Mouse (Mus musculus) neural tube, embryonic 11.5 days (tissue): Measurements from ENCODE around the gene Rras2. TPM values are rescaled to one million over a fixed set of nuclear protein-coding genes. Genes with fewer than 3 reads are reported as not detected.

Source experiments
- ATAC-seq: fragments of 200-750 bp; cut with Nextera tagmentation; 2 replicates; pipeline ENCODE4 v1.8.0; 2017; ENCODE audit warnings: moderate number of reproducible peaks, mild to moderate bottlenecking, moderate TSS enrichment, moderate library complexity; ENCODE audit not compliant: insufficient read depth, low FRiP score, low TSS enrichment
- DNase-seq: peaks from one replicate; pipeline ENCODE4 v3.0.0-alpha.2; 2015; ENCODE audit warnings: low spot score
- H3K27ac ChIP-seq: fragments of 300-500 bp; sonication (generic); 2 replicates; pipeline ENCODE4 v1.5.1; 2014; ENCODE audit warnings: low read depth, mild to moderate bottlenecking, low read length
- H3K27me3 ChIP-seq: fragments of 300-500 bp; sonication (generic); 2 replicates; pipeline ENCODE4 v1.6.1; 2014; ENCODE audit warnings: mild to moderate bottlenecking, low read length, mixed read lengths; ENCODE audit not compliant: control insufficient read depth, insufficient read depth
- H3K36me3 ChIP-seq: fragments of 300-500 bp; sonication (generic); 2 replicates; pipeline ENCODE4 v1.6.1; 2014; ENCODE audit warnings: mild to moderate bottlenecking, low read length, moderate library complexity, mixed read lengths; ENCODE audit not compliant: control insufficient read depth, insufficient read depth
- H3K4me1 ChIP-seq: fragments of 300-500 bp; sonication (generic); 2 replicates; pipeline ENCODE4 v1.6.1; 2014; ENCODE audit warnings: low read length, mixed read lengths; ENCODE audit not compliant: control insufficient read depth, insufficient read depth
- H3K4me2 ChIP-seq: fragments of 300-500 bp; sonication (generic); 2 replicates; pipeline ENCODE4 v1.6.1; 2014; ENCODE audit warnings: low read depth, mild to moderate bottlenecking, moderate library complexity
- H3K4me3 ChIP-seq: fragments of 300-500 bp; sonication (generic); 2 replicates; pipeline ENCODE4 v1.5.1; 2014; ENCODE audit warnings: low read depth, low read length
- H3K9ac ChIP-seq: fragments of 300-500 bp; sonication (generic); 2 replicates; pipeline ENCODE4 v1.6.1; 2014; ENCODE audit warnings: mild to moderate bottlenecking, low read length
- H3K9me3 ChIP-seq: fragments of 300-500 bp; sonication (generic); 2 replicates; pipeline ENCODE4 v1.6.1; 2016; ENCODE audit warnings: low read length; ENCODE audit not compliant: control insufficient read depth
- WGBS: fragments of 180-500 bp; shearing (Covaris S2); extraction: QIAGEN DNeasy Blood & Tissue Kit; methylation state at CpG from one replicate; pipeline ENCODE4 v1.1.7; 2014; 5-methylcytosine and 5-hydroxymethylcytosine counted together
- polyA plus RNA-seq: library from polyadenylated mRNA; unstranded; fragments of >200 nt; fragmentation: Nextera tagmentation; extraction: Ambion mirVana; gene quantifications from 2 replicates; pipeline ENCODE4 v1.2.1, GENCODE M21; 2014

Gene Rras2
- polyA plus RNA-seq, result 25.4 and 26.9 TPM in 2 replicates

DNA sequence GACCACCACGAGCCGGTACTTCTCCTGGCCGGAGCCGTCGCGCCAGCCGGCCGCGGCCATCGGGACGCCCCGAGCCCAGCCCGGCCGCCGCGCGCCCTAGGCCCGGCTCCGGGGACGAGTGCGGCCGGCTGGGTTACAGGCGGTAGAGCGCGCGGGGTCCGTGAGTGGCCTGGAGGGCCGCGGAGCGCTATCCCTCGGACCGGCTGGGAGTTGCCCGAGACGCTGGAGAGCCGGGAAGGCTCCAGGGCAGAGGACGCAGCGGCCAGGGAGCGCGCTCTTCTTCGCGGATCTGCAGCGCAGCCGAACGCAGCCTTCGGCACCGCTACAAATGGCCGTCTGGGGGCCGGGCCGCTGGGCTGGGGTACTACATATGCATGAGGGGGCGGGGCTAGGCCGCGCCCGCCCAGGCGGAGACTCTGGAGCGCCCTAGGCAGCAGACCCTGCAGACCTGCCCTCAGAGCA is at the start of gene Rras2:
Gene Rras2 (minus strand): TSS at position 338 of the 462 bp plus-strand sequence.
- no peaks in the 10 kb centered on the region for H3K9me3 ChIP-seq
- H3K36me3 ChIP-seq, result no peaks in the 10 kb centered on the region
- DNase-seq, result peak; percentile 96
- peak; percentile 99 for ATAC-seq
- peak within 1 kb of the TSS; percentile 79 for H3K4me2 ChIP-seq
- peak within 1 kb of the TSS; percentile 83 for H3K9ac ChIP-seq
- peak within 1 kb of the TSS; percentile 94 for H3K27ac ChIP-seq
- under 1% methylated on average over 31 of the region's 55 CpGs for WGBS
- no peaks in the 10 kb centered on the region for H3K27me3 ChIP-seq
- peaks cover 4% of the 10 kb centered on the region; the same call in 1 of the 2 replicates for H3K4me1 ChIP-seq
- H3K4me3 ChIP-seq, result peak within 1 kb of the TSS; percentile 88

DNA sequence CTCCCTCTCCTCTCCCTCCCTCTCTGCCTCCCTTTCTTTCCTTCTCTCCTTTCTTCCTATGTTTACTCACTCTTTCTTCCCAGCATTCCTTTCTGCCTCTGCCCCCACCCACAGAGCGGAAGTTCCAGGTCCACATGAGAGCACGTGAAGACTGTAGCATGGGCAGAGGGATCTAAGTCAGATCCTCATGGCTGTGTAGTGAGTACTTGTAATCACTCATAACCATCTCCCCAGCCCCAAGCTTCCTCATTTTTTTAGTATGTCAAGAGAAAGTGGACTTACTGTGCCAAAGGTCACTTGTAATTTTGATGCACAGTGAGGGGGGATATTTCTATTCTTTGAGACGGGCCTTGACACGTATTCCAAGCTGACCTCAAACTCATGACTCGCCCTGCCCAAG is 45.4 kb upstream of the Rras2 start:
- ATAC-seq, result no peak
- WGBS, result 87% methylated on average over 5 of the region's 5 CpGs
- H3K4me2 ChIP-seq, result no peak overlapping the region
- no peaks in the 10 kb centered on the region for H3K4me1 ChIP-seq
- H3K27ac ChIP-seq, result no peak overlapping the region
- no peaks in the 10 kb centered on the region for H3K9me3 ChIP-seq
- no peak overlapping the region for H3K9ac ChIP-seq
- no peaks in the 10 kb centered on the region for H3K27me3 ChIP-seq
- DNase-seq, result no peak
- H3K4me3 ChIP-seq, result no peak overlapping the region
- no peaks in the 10 kb centered on the region for H3K36me3 ChIP-seq

DNA sequence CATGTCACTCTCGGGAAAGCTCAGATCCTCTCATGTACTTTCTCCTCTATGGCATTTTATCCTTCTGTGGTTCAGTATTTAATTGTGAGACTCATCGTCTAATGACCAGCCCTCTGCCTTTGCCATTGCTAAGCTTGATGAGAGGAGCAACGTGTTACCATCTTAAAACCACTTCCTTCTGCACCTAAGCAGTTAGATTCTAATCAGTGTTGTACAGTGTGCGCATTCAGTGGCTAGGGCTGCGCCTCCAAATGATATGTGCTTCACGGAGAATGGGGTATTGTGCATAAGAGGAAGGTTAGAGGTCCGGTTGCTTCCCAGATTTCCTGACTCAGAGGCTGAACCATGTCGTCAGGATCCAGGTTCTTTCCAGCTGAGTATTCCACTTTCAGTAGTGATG is 43.5 kb upstream of the Rras2 start:
- H3K4me2 ChIP-seq, result no peak overlapping the region
- no peak for DNase-seq
- no peak for ATAC-seq
- H3K9ac ChIP-seq, result no peak overlapping the region
- no peaks in the 10 kb centered on the region for H3K36me3 ChIP-seq
- H3K4me1 ChIP-seq, result no peaks in the 10 kb centered on the region
- H3K9me3 ChIP-seq, result no peaks in the 10 kb centered on the region
- WGBS, result 87% methylated on average over 8 of the region's 8 CpGs
- no peak overlapping the region for H3K4me3 ChIP-seq
- H3K27me3 ChIP-seq, result no peaks in the 10 kb centered on the region
- H3K27ac ChIP-seq, result no peak overlapping the region

DNA sequence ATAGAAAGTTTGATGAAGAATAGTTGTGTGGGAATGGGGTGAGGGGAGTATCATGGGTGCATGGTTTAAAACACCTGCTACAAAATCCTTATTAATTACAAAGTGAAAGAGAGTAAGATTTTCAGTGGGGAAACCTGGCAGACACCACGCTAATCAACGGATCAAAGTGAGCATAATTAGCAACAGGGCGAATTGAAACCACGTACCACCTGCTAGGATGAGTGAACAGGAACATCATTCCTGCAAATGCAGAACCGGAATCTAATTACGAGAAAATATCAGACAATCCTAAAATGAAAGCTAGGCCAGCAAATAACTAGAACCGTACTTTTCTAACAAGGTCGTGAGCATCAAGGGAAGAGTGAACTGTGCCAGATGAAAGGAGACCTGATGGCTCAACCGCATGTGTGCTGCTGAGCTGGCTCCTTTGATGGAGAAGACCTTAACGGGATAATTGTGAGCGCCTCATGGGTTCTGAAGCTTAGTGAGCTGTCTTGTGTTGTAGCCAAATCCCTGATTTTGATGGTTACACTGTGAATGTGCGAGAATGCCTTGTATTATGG is 40.2 kb upstream of the Rras2 start:
- Histone ChIP-seq H3K27ac (no peak overlapping the region), H3K9ac (no peak overlapping the region), H3K36me3 (no peaks in the 10 kb centered on the region), H3K4me2 (no peak overlapping the region), H3K27me3 (no peaks in the 10 kb centered on the region), H3K9me3 (no peaks in the 10 kb centered on the region), H3K4me1 (no peaks in the 10 kb centered on the region), H3K4me3 (no peak overlapping the region)
- DNase-seq (no peak), ATAC-seq (no peak)
- WGBS, result 87% methylated on average over 12 of the region's 12 CpGs

DNA sequence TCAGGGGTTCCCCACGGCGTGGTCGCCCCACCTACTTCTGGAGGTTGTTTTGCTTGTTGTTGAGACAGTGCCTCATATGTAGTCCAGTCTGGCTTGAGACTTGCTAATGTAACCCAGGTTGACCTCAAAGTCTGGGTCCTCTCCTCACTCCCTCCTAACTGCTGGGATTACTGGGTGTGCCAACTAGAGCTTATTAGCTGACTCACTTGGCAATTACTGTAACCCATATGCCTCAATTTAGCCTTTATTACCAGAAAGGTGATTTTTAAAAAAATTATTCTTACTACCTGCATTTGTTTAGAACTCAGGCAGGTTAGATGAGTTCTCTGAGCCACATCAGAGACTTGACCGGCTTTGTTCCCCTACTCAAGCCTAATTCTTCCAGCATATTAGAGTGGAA is 38.8 kb upstream of the Rras2 start:
- Histone ChIP-seq H3K27ac (no peak overlapping the region), H3K27me3 (no peaks in the 10 kb centered on the region), H3K4me3 (no peak overlapping the region), H3K36me3 (no peaks in the 10 kb centered on the region), H3K4me1 (peaks cover 2% of the 10 kb centered on the region; the same call in 1 of the 2 replicates), H3K4me2 (no peak overlapping the region), H3K9ac (no peak overlapping the region), H3K9me3 (no peaks in the 10 kb centered on the region)
- DNase-seq, result no peak
- 97% methylated on average over 4 of the region's 4 CpGs for WGBS
- no peak for ATAC-seq

DNA sequence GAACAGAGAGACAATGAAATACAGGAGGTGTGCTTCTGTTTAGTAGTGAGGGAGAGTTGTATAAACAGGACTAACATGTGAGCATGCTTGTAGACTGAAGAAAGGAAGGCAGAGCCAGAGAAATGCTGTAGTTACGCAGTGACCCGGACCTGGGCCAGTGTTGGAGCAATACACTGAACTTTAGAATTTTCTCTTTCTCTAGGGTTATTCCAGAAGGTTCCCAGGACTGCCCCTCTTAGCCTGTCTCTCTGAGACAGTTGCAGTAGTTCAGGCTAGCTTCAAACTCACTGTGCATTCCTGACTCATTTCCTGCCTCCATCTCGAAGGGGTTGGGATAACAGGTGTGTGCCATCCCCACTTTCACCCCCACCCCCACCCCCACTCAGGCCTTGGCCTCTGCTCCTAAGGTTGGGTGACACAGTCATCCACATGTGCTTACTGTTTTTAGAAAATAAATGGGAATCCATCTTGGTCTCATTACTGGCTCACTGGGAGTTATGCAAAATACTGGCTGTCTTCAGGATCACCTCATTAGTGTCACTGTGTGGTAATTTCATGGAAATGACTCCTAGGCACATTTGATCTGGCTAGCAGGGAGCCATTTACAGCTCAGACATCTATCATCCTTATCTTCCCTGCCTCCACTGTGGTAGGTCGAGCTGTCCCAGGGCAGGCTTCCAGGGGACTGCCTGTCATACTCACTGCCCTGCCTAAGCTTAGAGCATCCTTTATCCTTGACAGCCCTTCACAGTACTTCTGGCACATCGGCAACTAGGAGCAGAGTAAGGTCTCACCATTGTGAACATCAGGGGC is 37.7 kb upstream of the Rras2 start:
- Histone ChIP-seq H3K9me3 (no peaks in the 10 kb centered on the region), H3K27ac (no peak overlapping the region), H3K4me2 (no peak overlapping the region), H3K4me1 (peaks cover 3% of the 10 kb centered on the region; the same call in 1 of the 2 replicates), H3K27me3 (no peaks in the 10 kb centered on the region), H3K9ac (no peak overlapping the region), H3K36me3 (no peaks in the 10 kb centered on the region), H3K4me3 (no peak overlapping the region)
- 46% methylated on average over 5 of the region's 5 CpGs for WGBS
- ATAC-seq (no peak), DNase-seq (no peak)

DNA sequence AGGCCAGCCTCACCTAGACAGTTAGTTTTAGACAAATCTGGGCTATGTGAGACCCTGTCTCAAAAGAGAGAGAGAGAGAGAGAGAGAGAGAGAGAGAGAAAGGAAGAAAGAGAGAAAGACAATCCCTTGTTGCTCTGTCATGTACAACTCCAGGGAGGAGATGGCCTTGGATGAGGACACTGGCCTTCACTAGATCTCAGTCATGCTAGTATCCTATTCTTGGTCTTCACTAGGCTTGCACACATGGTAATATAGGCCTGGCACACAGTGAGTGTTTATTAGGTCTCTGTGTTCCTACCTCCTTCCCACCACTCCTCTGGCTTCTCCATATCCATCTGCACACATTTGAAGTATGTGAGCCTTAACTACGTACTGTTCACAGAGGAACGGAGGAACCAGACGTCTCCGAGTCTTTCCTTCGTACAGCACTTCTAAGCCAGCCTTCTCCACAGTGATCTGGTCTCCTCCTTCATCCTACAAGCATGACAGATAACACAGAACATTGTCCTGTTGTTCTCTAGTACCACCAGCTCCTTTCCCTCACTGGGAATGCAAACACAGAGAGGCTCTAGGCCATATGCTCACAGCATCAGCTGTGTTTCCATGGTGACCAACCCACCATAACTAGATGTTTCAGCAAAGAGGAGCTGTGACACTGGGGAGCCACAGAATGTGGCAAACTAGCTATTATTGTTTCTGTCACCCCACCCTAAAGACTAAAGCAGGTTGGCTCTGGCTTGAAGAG is 33.6 kb upstream of the Rras2 start:
- Histone ChIP-seq H3K4me3 (no peak overlapping the region), H3K36me3 (no peaks in the 10 kb centered on the region), H3K9me3 (no peaks in the 10 kb centered on the region), H3K4me2 (no peak overlapping the region), H3K9ac (no peak overlapping the region), H3K27me3 (no peaks in the 10 kb centered on the region), H3K27ac (no peak overlapping the region), H3K4me1 (peaks cover 3% of the 10 kb centered on the region; the same call in 1 of the 2 replicates)
- ATAC-seq (no peak), DNase-seq (no peak)
- 79% methylated on average over 5 of the region's 5 CpGs for WGBS

DNA sequence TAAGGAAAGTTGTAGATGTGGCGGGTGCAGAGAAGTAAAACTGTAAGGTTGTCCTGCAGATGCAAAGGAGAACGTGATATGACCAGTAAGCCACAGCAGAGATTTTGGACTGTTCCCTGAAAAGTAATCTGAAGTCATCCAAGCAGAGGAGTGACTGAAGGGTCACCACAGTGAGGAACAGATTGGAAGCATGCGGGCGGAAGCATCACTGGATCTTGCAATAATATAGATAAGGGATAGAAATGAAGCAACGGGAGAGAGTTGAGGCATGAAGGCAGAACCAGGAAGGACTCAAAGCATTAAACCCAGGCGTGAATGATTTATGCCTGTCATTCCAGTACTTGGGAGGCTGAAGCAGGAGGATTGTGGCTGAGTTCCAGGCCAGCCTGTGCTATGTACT is 32.0 kb upstream of the Rras2 start:
- H3K27ac ChIP-seq, result no peak overlapping the region
- H3K4me1 ChIP-seq, result peaks cover 3% of the 10 kb centered on the region; the same call in 1 of the 2 replicates
- no peak overlapping the region for H3K4me2 ChIP-seq
- ATAC-seq, result no peak
- WGBS, result 90% methylated on average over 6 of the region's 6 CpGs
- no peak for DNase-seq
- H3K27me3 ChIP-seq, result no peaks in the 10 kb centered on the region
- no peaks in the 10 kb centered on the region for H3K36me3 ChIP-seq
- no peak overlapping the region for H3K9ac ChIP-seq
- H3K4me3 ChIP-seq, result no peak overlapping the region
- no peaks in the 10 kb centered on the region for H3K9me3 ChIP-seq
